Mouse (Mus musculus): ENCODE measurements around the gene Cirbp.

DNA sequence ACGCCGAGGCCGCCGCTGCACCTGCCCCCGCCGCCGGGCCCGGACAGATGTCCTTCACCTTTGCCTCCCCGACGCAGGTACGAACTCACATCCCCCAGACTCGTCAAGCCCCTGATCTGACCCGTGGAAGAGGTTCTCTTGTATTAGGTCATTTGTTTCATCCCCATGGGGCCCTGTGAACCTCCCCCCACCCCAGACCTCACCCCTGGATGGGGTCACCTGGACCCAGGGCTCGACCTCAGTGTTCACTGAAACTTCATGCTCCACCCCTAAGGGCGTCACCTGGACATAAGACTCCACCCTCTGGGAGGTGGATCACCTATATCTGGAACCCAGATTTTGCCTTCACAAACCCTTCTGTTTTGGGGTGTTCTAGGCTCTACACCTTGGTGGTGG lies 23.3 kb upstream of the Cirbp start:
- TF ChIP-seq CTCF (IDR thresholded peaks at IDR 0.05; ENCODE audit: control insufficient read depth, insufficient read depth, insufficient replicate concordance, low read depth, low read length) (no peak), POLR2A (IDR thresholded peaks at IDR 0.05; ENCODE audit: control insufficient read depth, low read depth, low read length) (no peak)

Data from testis, adult 2 months (tissue).